22 mouse cellular contexts compared by ENCODE assay signal in the genomic region with DNA sequence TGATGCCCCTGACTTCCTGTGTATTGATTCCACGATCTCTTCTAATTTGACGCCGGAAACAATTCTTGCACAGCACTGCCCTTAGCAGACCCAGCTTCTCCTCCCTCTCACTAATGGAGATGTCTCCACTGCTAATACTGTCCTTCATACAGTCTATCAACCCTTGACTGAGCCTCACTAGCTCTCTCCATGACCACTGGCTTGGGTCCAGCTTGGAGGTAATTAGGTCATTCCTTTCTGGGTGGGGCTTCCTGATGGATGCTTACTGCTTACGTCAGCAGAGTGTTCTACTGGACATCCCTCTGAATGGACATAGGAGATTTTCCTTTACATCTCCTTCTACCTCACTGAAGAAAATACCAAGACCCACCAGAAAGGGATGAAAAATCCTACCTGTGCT. TPM values are rescaled to one million over a fixed set of nuclear protein-coding genes. Genes with fewer than 3 reads are reported as not detected.
DNase-seq lines count a peak whose midpoint lies in the region; ATAC-seq and TF ChIP-seq lines count a peak whose summit lies in the region.
"Had no signal": no experiment of that assay in that cellular context is flagged by ENCODE, and none has a peak within 500 bp of the region (broad histone marks: within the 10 kb centered on the region; RNA-seq: fewer than 3 reads in every experiment).

No protein-coding gene starts in this region.

- H3K9ac ChIP-seq in hindbrain, postnatal 0 days (replicated peaks; ENCODE audit: low read length), result no peak overlapping the region
- H3K9ac ChIP-seq in hindbrain, embryonic 11.5 days (ENCODE audit: low read depth, low read length), result no peak overlapping the region
- H3K9ac ChIP-seq in lung, postnatal 0 days (replicated peaks; ENCODE audit: low read depth), result no peak overlapping the region
- H3K9ac ChIP-seq: embryonic facial prominence, embryonic 13.5 days; embryonic facial prominence, embryonic 15.5 days; forebrain, embryonic 12.5 days had no signal

- H3K4me1 ChIP-seq in hindbrain, postnatal 0 days (ENCODE audit: insufficient read depth, low read length), result no peaks in the 10 kb centered on the region
- no peaks in the 10 kb centered on the region for H3K4me1 ChIP-seq in hindbrain, embryonic 11.5 days (replicated peaks; ENCODE audit: control insufficient read depth, insufficient read depth, low read length)
- H3K4me1 ChIP-seq in lung, postnatal 0 days (ENCODE audit: insufficient read depth, low read depth, low read length), result no peaks in the 10 kb centered on the region
- H3K4me1 ChIP-seq: embryonic facial prominence, embryonic 13.5 days; embryonic facial prominence, embryonic 15.5 days; forebrain, embryonic 10.5 days; forebrain, embryonic 12.5 days had no signal

- H3K36me3 ChIP-seq in hindbrain, postnatal 0 days (ENCODE audit: insufficient read depth, low read length), result no peaks in the 10 kb centered on the region
- H3K36me3 ChIP-seq in hindbrain, embryonic 11.5 days (ENCODE audit: control insufficient read depth, insufficient read depth, low read length), result no peaks in the 10 kb centered on the region
- H3K36me3 ChIP-seq in lung, postnatal 0 days (ENCODE audit: insufficient read depth, low read length), result no peaks in the 10 kb centered on the region
- H3K36me3 ChIP-seq: embryonic facial prominence, embryonic 13.5 days; embryonic facial prominence, embryonic 15.5 days; forebrain, embryonic 10.5 days; forebrain, embryonic 12.5 days had no signal

- no peak overlapping the region for H3K4me3 ChIP-seq in hindbrain, postnatal 0 days (ENCODE audit: low read length)
- H3K4me3 ChIP-seq in hindbrain, embryonic 11.5 days (ENCODE audit: low read depth, low read length), result no peak overlapping the region
- H3K4me3 ChIP-seq in lung, postnatal 0 days (ENCODE audit: low read depth, low read length), result no peak overlapping the region
- H3K4me3 ChIP-seq: embryonic facial prominence, embryonic 13.5 days; embryonic facial prominence, embryonic 15.5 days; erythroblast, embryonic 14.5 days; forebrain, embryonic 10.5 days; forebrain, embryonic 12.5 days had no signal

- TF ChIP-seq EP300 in lung, postnatal 0 days (IDR thresholded peaks at IDR 0.05), result no peak

- no peak overlapping the region for H3K27ac ChIP-seq in hindbrain, postnatal 0 days
- H3K27ac ChIP-seq in hindbrain, embryonic 11.5 days (ENCODE audit: low read depth, low read length), result no peak overlapping the region
- no peak overlapping the region for H3K27ac ChIP-seq in lung, postnatal 0 days (ENCODE audit: low read length)
- H3K27ac ChIP-seq: embryonic facial prominence, embryonic 13.5 days; embryonic facial prominence, embryonic 15.5 days; forebrain, embryonic 10.5 days; forebrain, embryonic 12.5 days had no signal

- H3K4me2 ChIP-seq in hindbrain, postnatal 0 days (ENCODE audit: low read depth, low read length), result no peak overlapping the region
- no peak overlapping the region for H3K4me2 ChIP-seq in hindbrain, embryonic 11.5 days (replicated peaks; ENCODE audit: low read depth, low read length)
- no peak overlapping the region for H3K4me2 ChIP-seq in lung, postnatal 0 days (replicated peaks; ENCODE audit: low read depth, low read length)
- H3K4me2 ChIP-seq: embryonic facial prominence, embryonic 13.5 days; embryonic facial prominence, embryonic 15.5 days; forebrain, embryonic 12.5 days had no signal

- H3K9me3 ChIP-seq in hindbrain, postnatal 0 days (ENCODE audit: low read length), result no peaks in the 10 kb centered on the region
- H3K9me3 ChIP-seq in hindbrain, embryonic 11.5 days (ENCODE audit: control insufficient read depth, low read length), result no peaks in the 10 kb centered on the region
- no peaks in the 10 kb centered on the region for H3K9me3 ChIP-seq in lung, postnatal 0 days (ENCODE audit: low read length)
- H3K9me3 ChIP-seq: embryonic facial prominence, embryonic 13.5 days; embryonic facial prominence, embryonic 15.5 days; forebrain, embryonic 10.5 days; forebrain, embryonic 12.5 days had no signal

- peak; percentile 12 for DNase-seq in hindbrain, postnatal 0 days (ENCODE audit: low spot score)
- DNase-seq in hindbrain, embryonic 11.5 days (ENCODE audit: low spot score), result no peak
- DNase-seq in lung, postnatal 0 days (ENCODE audit: low spot score), result peak; percentile 32
- no peak for DNase-seq in lung, postnatal 4 days
- peak; percentile 57 for DNase-seq in retina, postnatal 1 day
- no peak for DNase-seq in retina, embryonic 14.5 days (ENCODE audit: low spot score)
- DNase-seq: adrenal gland, adult 2 months; adrenal gland, postnatal 10 days; adrenal gland, postnatal 25 days; cerebellum, adult 11 months; cerebellum, adult 18-20 months; cerebellum, adult 8-10 months; cerebellum, postnatal 36 days; embryo, embryonic 11 days had no signal

- 81% methylated on average over 4 of the region's 4 CpGs for WGBS in hindbrain, postnatal 0 days
- whole genome bisulfite sequencing in hindbrain, embryonic 11.5 days, result 90% methylated on average over 4 of the region's 4 CpGs
- 76% methylated on average over 4 of the region's 4 CpGs for WGBS in lung, postnatal 0 days

- no peaks in the 10 kb centered on the region for H3K27me3 ChIP-seq in hindbrain, postnatal 0 days (ENCODE audit: insufficient read depth, low read length)
- H3K27me3 ChIP-seq in hindbrain, embryonic 11.5 days (ENCODE audit: control insufficient read depth, insufficient read depth, low read length), result no peaks in the 10 kb centered on the region
- no peaks in the 10 kb centered on the region for H3K27me3 ChIP-seq in lung, postnatal 0 days (replicated peaks; ENCODE audit: insufficient read depth, low read length)
- H3K27me3 ChIP-seq: embryonic facial prominence, embryonic 13.5 days; embryonic facial prominence, embryonic 15.5 days; forebrain, embryonic 12.5 days had no signal

- TF ChIP-seq CTCF in hindbrain, postnatal 0 days (IDR thresholded peaks at IDR 0.05; ENCODE audit: low read depth), result no peak
- TF ChIP-seq CTCF in lung, postnatal 0 days (IDR thresholded peaks at IDR 0.05), result no peak

- ATAC-seq in hindbrain, postnatal 0 days, result no peak
- no peak for ATAC-seq in hindbrain, embryonic 11.5 days (ENCODE audit: low FRiP score)
- no peak for ATAC-seq in lung, postnatal 0 days
- ATAC-seq: forebrain, embryonic 14.5 days; forebrain, embryonic 16.5 days had no signal

RNA-seq across cellular contexts. Expression of a gene that starts 57.7 kb away (rescaled TPM):
- total RNA-seq in hindbrain, postnatal 0 days (2014; rRNA removed), result 46.2 and 69.5 TPM in 2 replicates
- polyA plus RNA-seq in hindbrain, postnatal 0 days (2015; fragmentation: Nextera tagmentation; extraction: Ambion mirVana), result 20.2 and 24.2 TPM in 2 replicates
- 17.4 and 22.8 TPM in 2 replicates for polyA plus RNA-seq in hindbrain, embryonic 11.5 days (2014; fragmentation: Nextera tagmentation; extraction: Ambion mirVana)
- polyA plus RNA-seq in lung, postnatal 0 days (2015; fragmentation: Nextera tagmentation; extraction: Ambion mirVana), result 42.0 and 52.6 TPM in 2 replicates
- total RNA-seq: MEL had no signal

RNA-seq across cellular contexts. Expression of a gene that starts 59.4 kb away (rescaled TPM):
- 16.0 and 18.7 TPM in 2 replicates for total RNA-seq in hindbrain, postnatal 0 days (2014; rRNA removed)
- polyA plus RNA-seq in hindbrain, postnatal 0 days (2015; fragmentation: Nextera tagmentation; extraction: Ambion mirVana), result 20.9 and 22.4 TPM in 2 replicates
- polyA plus RNA-seq in hindbrain, embryonic 11.5 days (2014; fragmentation: Nextera tagmentation; extraction: Ambion mirVana), result 11.4 and 13.4 TPM in 2 replicates
- polyA plus RNA-seq in lung, postnatal 0 days (2015; fragmentation: Nextera tagmentation; extraction: Ambion mirVana), result 3.3 and 3.7 TPM in 2 replicates

Comparison
In these comparisons a context has a peak if more than half of its experiments do, and no peak if none do; other contexts are left out.
1. DNase-seq: peak in hindbrain, postnatal 0 days (single experiment), lung, postnatal 0 days (single experiment) and retina, postnatal 1 day (single experiment); none in hindbrain, embryonic 11.5 days (single experiment), lung, postnatal 4 days (0 of 2) and retina, embryonic 14.5 days (single experiment).